Comparison of ENCODE assay signal across 31 mouse cellular contexts in the genomic region with DNA sequence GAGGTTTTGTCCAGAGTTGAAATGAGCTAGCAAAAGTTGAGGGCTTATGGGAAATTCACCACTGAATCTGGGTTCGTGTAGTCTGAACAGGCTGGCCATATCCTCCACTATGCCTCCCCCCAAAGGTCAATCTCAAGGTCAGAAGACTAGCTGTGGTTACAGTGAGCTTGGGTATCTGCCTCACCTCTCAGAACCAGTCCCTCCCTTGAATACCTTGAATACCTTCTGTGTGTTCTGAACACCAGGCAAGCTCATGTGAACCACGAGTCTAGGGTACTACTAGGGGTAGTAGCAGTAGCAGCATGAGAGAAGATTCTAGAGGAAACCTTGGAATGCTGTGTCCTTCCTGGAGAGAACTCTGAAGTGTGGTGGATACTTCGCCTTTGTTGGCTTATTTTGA.
"Had no signal": no experiment of that assay in that cellular context is flagged by ENCODE, and none has a peak within 500 bp of the region (broad histone marks: within the 10 kb centered on the region; RNA-seq: fewer than 3 reads in every experiment).

No protein-coding gene starts in this region.

- H3K9me3 ChIP-seq: limb, embryonic 10.5 days; limb, embryonic 12.5 days; limb, embryonic 13.5 days; limb, embryonic 15.5 days; liver, embryonic 12.5 days; liver, embryonic 13.5 days; liver, embryonic 15.5 days; lung, embryonic 15.5 days; megakaryocyte, embryonic 14.5 days; midbrain, embryonic 10.5 days; midbrain, embryonic 12.5 days; midbrain, embryonic 13.5 days; midbrain, embryonic 15.5 days; neural tube, embryonic 12.5 days had no signal

- DNase-seq: left cerebral cortex, postnatal 4 days; liver; liver, embryonic 13.5 days; liver, postnatal 0 days; lung, adult 18-20 months; lung, adult 2 months; lung, embryonic 14.5 days; lung, postnatal 10 days; lung, postnatal 36 days; lung, postnatal 4 days; midbrain, embryonic 14.5 days had no signal

- H3K4me2 ChIP-seq: limb, embryonic 12.5 days; limb, embryonic 13.5 days; limb, embryonic 15.5 days; liver, embryonic 11.5 days; liver, embryonic 12.5 days; liver, embryonic 13.5 days; liver, embryonic 15.5 days; lung, embryonic 14.5 days; lung, embryonic 15.5 days; midbrain, embryonic 11.5 days; midbrain, embryonic 12.5 days; midbrain, embryonic 13.5 days; midbrain, embryonic 15.5 days; neural tube, embryonic 12.5 days had no signal

- H3K27me3 ChIP-seq: limb, embryonic 12.5 days; limb, embryonic 13.5 days; limb, embryonic 15.5 days; liver, embryonic 12.5 days; liver, embryonic 13.5 days; liver, embryonic 15.5 days; lung, embryonic 15.5 days; megakaryocyte, embryonic 14.5 days; midbrain, embryonic 12.5 days; midbrain, embryonic 13.5 days; midbrain, embryonic 15.5 days; neural tube, embryonic 12.5 days had no signal

- H3K9ac ChIP-seq: limb, embryonic 12.5 days; limb, embryonic 13.5 days; limb, embryonic 15.5 days; liver, embryonic 12.5 days; liver, embryonic 13.5 days; liver, embryonic 14.5 days; liver, embryonic 15.5 days; liver, postnatal 0 days; lung, embryonic 14.5 days; lung, embryonic 15.5 days; midbrain, embryonic 12.5 days; midbrain, embryonic 13.5 days; midbrain, embryonic 15.5 days; neural tube, embryonic 12.5 days had no signal

- ATAC-seq: liver, embryonic 12.5 days; liver, postnatal 0 days; midbrain, embryonic 13.5 days; midbrain, embryonic 15.5 days; midbrain, embryonic 16.5 days had no signal

- H3K27ac ChIP-seq: left cerebral cortex, adult 2 months; limb, embryonic 10.5 days; limb, embryonic 12.5 days; limb, embryonic 13.5 days; limb, embryonic 15.5 days; liver, embryonic 12.5 days; liver, embryonic 13.5 days; liver, embryonic 14.5 days; liver, embryonic 15.5 days; lung, embryonic 15.5 days; macrophage; midbrain, embryonic 10.5 days; midbrain, embryonic 12.5 days; midbrain, embryonic 13.5 days; midbrain, embryonic 15.5 days; neural tube, embryonic 12.5 days had no signal

- H3K4me3 ChIP-seq: left cerebral cortex, adult 2 months; limb, embryonic 10.5 days; limb, embryonic 12.5 days; limb, embryonic 13.5 days; limb, embryonic 15.5 days; liver, embryonic 12.5 days; liver, embryonic 13.5 days; liver, embryonic 15.5 days; lung, embryonic 15.5 days; megakaryocyte, embryonic 14.5 days; midbrain, embryonic 10.5 days; midbrain, embryonic 12.5 days; midbrain, embryonic 13.5 days; midbrain, embryonic 15.5 days; myocyte; neural tube, embryonic 12.5 days had no signal

- H3K4me1 ChIP-seq: limb, embryonic 10.5 days; limb, embryonic 12.5 days; limb, embryonic 13.5 days; limb, embryonic 15.5 days; midbrain, embryonic 10.5 days; midbrain, embryonic 12.5 days; midbrain, embryonic 13.5 days; midbrain, embryonic 15.5 days; neural tube, embryonic 12.5 days had no signal
